Comparison of ENCODE assay signal across 17 mouse cellular contexts in the genomic region with DNA sequence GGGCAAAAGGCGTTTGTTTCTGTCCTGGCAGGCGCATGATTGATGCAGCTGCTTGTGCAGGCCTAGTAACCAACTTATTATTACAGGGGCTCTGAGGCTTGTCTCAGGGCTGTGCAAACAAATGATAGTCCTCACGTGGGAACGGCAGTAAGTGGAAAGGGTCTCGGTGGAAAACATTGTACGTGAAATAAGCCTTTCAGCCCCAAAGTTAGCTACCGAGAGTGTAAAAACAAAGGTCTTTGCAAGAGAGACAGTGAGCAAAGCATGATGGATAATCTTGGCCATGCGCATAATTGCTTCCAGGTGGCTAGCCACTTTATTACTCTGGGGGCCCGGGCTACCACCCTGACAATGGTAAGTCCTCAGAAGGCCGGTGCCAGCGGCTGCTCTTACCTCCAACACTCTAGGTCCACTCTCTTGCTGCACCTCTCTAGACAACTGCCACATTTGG.
A peak's percentile ranks its signal among the peaks of the same experiment; 100 is the strongest.
DNase-seq lines count a peak whose midpoint lies in the region; ATAC-seq and TF ChIP-seq lines count a peak whose summit lies in the region.
"Had no signal": no experiment of that assay in that cellular context is flagged by ENCODE, and none has a peak within 500 bp of the region (broad histone marks: within the 10 kb centered on the region; RNA-seq: fewer than 3 reads in every experiment).

No protein-coding gene starts in this region.

- TF ChIP-seq EP300 in liver, postnatal 0 days (IDR thresholded peaks at IDR 0.05; ENCODE audit: low read depth), result no peak

- peak overlapping the region; percentile 67; the same call in 1 of the 2 replicates for H3K27ac ChIP-seq in heart, embryonic 10.5 days
- no peak overlapping the region for H3K27ac ChIP-seq in heart, embryonic 11.5 days (ENCODE audit: low read depth, low read length)
- H3K27ac ChIP-seq in hindbrain, embryonic 12.5 days, result peak overlapping the region; percentile 70
- H3K27ac ChIP-seq in limb, embryonic 14.5 days (replicated peaks; ENCODE audit: low read depth, low read length), result no peak overlapping the region
- no peak overlapping the region for H3K27ac ChIP-seq in liver, postnatal 0 days (ENCODE audit: low read depth)
- H3K27ac ChIP-seq: gastrocnemius, adult 2 months; liver, embryonic 14.5 days; stomach, embryonic 15.5 days had no signal

- no peak for DNase-seq in heart, embryonic 10.5 days (ENCODE audit: low spot score)
- DNase-seq in embryo, embryonic 11 days, result peak; percentile 81
- DNase-seq in limb, embryonic 14.5 days (ENCODE audit: low spot score), result peak; percentile 25
- no peak for DNase-seq in liver, postnatal 0 days
- no peak for DNase-seq in ovary, adult 18-20 months (ENCODE audit: low spot score)
- no peak for DNase-seq in right cerebral cortex, adult 18-20 months
- DNase-seq: cerebellum, adult 11-12 months; gastrocnemius, adult 2 months; heart, adult 18-20 months; kidney, adult 11 months; kidney, postnatal 25 days; layer of hippocampus, adult 9-11 months; lung, postnatal 10 days had no signal

- H3K9me3 ChIP-seq in heart, embryonic 10.5 days, result no peaks in the 10 kb centered on the region
- no peaks in the 10 kb centered on the region for H3K9me3 ChIP-seq in heart, embryonic 11.5 days (replicated peaks; ENCODE audit: control insufficient read depth, low read length)
- H3K9me3 ChIP-seq in hindbrain, embryonic 12.5 days (replicated peaks), result no peaks in the 10 kb centered on the region
- no peaks in the 10 kb centered on the region for H3K9me3 ChIP-seq in limb, embryonic 14.5 days (ENCODE audit: control insufficient read depth, low read length)
- no peaks in the 10 kb centered on the region for H3K9me3 ChIP-seq in liver, postnatal 0 days (ENCODE audit: low read length)
- H3K9me3 ChIP-seq: stomach, embryonic 15.5 days had no signal

- WGBS in heart, embryonic 10.5 days, result 68% methylated on average over 11 of the region's 11 CpGs
- 54% methylated on average over 11 of the region's 11 CpGs for WGBS in heart, embryonic 11.5 days (ENCODE audit: insufficient replicate concordance)
- 20% methylated on average over 11 of the region's 11 CpGs for WGBS in hindbrain, embryonic 12.5 days
- WGBS in limb, embryonic 14.5 days, result 13% methylated on average over 11 of the region's 11 CpGs
- WGBS in liver, postnatal 0 days (ENCODE audit: insufficient replicate concordance), result 73% methylated on average over 11 of the region's 11 CpGs

- no peak for TF ChIP-seq CTCF in liver, postnatal 0 days (IDR thresholded peaks at IDR 0.05; ENCODE audit: low read depth)

- H3K9ac ChIP-seq in heart, embryonic 11.5 days (ENCODE audit: low read depth, low read length), result no peak overlapping the region
- no peak overlapping the region for H3K9ac ChIP-seq in hindbrain, embryonic 12.5 days
- H3K9ac ChIP-seq in limb, embryonic 14.5 days (ENCODE audit: low read depth, low read length, severe bottlenecking), result no peak overlapping the region
- no peak overlapping the region for H3K9ac ChIP-seq in liver, postnatal 0 days (replicated peaks)
- H3K9ac ChIP-seq: liver, embryonic 14.5 days; stomach, embryonic 15.5 days had no signal

- ATAC-seq in heart, embryonic 11.5 days (replicated peaks; ENCODE audit: insufficient number of reproducible peaks, low FRiP score, low TSS enrichment), result no peak
- peak; percentile 59; the same call in 1 of the 2 replicates for ATAC-seq in hindbrain, embryonic 12.5 days (ENCODE audit: low FRiP score)
- no peak for ATAC-seq in limb, embryonic 14.5 days (ENCODE audit: low FRiP score, low read depth)
- no peak for ATAC-seq in liver, postnatal 0 days

- H3K4me2 ChIP-seq in heart, embryonic 11.5 days, result no peak overlapping the region
- H3K4me2 ChIP-seq in hindbrain, embryonic 12.5 days (replicated peaks), result peak overlapping the region; percentile 19; the same call in 1 of the 2 replicates
- H3K4me2 ChIP-seq in limb, embryonic 14.5 days (replicated peaks; ENCODE audit: low read depth, low read length, severe bottlenecking), result 0 out of 2 replicates have a peak overlapping the region, but pooled peaks have one; percentile 10
- H3K4me2 ChIP-seq in liver, postnatal 0 days (ENCODE audit: low read depth, low read length), result no peak overlapping the region
- H3K4me2 ChIP-seq: stomach, embryonic 15.5 days had no signal

- H3K36me3 ChIP-seq in heart, embryonic 10.5 days, result no peaks in the 10 kb centered on the region
- no peaks in the 10 kb centered on the region for H3K36me3 ChIP-seq in heart, embryonic 11.5 days (ENCODE audit: control insufficient read depth, insufficient read depth, low read length)
- no peaks in the 10 kb centered on the region for H3K36me3 ChIP-seq in hindbrain, embryonic 12.5 days
- H3K36me3 ChIP-seq in limb, embryonic 14.5 days (ENCODE audit: control insufficient read depth, insufficient read depth, low read length), result no peaks in the 10 kb centered on the region
- H3K36me3 ChIP-seq in liver, postnatal 0 days (replicated peaks; ENCODE audit: insufficient read depth, low read length), result no peaks in the 10 kb centered on the region
- H3K36me3 ChIP-seq: stomach, embryonic 15.5 days had no signal

- H3K4me3 ChIP-seq in heart, embryonic 10.5 days, result no peak overlapping the region
- no peak overlapping the region for H3K4me3 ChIP-seq in heart, embryonic 11.5 days (ENCODE audit: low read depth, low read length)
- H3K4me3 ChIP-seq in hindbrain, embryonic 12.5 days, result no peak overlapping the region
- no peak overlapping the region for H3K4me3 ChIP-seq in limb, embryonic 14.5 days (replicated peaks; ENCODE audit: low read length)
- H3K4me3 ChIP-seq in liver, postnatal 0 days (ENCODE audit: low read depth, low read length), result no peak overlapping the region
- H3K4me3 ChIP-seq: gastrocnemius, adult 2 months; stomach, embryonic 15.5 days had no signal

- no peak for TF ChIP-seq POLR2A in limb, embryonic 14.5 days (IDR thresholded peaks at IDR 0.05; ENCODE audit: borderline replicate concordance, extremely low read depth, insufficient read depth, insufficient read length)

- H3K4me1 ChIP-seq in heart, embryonic 10.5 days, result peaks cover 17% of the 10 kb centered on the region
- peaks cover 8% of the 10 kb centered on the region; the same call in 1 of the 2 replicates for H3K4me1 ChIP-seq in heart, embryonic 11.5 days (ENCODE audit: control insufficient read depth, insufficient read depth, low read length)
- H3K4me1 ChIP-seq in hindbrain, embryonic 12.5 days, result peaks cover 22% of the 10 kb centered on the region
- H3K4me1 ChIP-seq in limb, embryonic 14.5 days (ENCODE audit: control insufficient read depth, insufficient read depth, low read length), result peaks cover 6% of the 10 kb centered on the region
- no peaks in the 10 kb centered on the region for H3K4me1 ChIP-seq in liver, postnatal 0 days (ENCODE audit: insufficient read depth)
- H3K4me1 ChIP-seq: stomach, embryonic 15.5 days had no signal

- no peaks in the 10 kb centered on the region for H3K27me3 ChIP-seq in heart, embryonic 10.5 days (ENCODE audit: insufficient read depth, poor library complexity, severe bottlenecking)
- H3K27me3 ChIP-seq in heart, embryonic 11.5 days (ENCODE audit: control insufficient read depth, insufficient read depth, low read length), result no peaks in the 10 kb centered on the region
- H3K27me3 ChIP-seq in hindbrain, embryonic 12.5 days, result no peaks in the 10 kb centered on the region
- H3K27me3 ChIP-seq in limb, embryonic 14.5 days (ENCODE audit: control insufficient read depth, insufficient read depth, low read length), result no peaks in the 10 kb centered on the region
- H3K27me3 ChIP-seq in liver, postnatal 0 days (ENCODE audit: insufficient read depth, low read length), result no peaks in the 10 kb centered on the region
- H3K27me3 ChIP-seq: stomach, embryonic 15.5 days had no signal

Comparison
In these comparisons a context has a peak if more than half of its experiments do, and no peak if none do; other contexts are left out.
1. H3K27ac ChIP-seq: peak in heart, embryonic 10.5 days (single experiment) and hindbrain, embryonic 12.5 days (single experiment); none in heart, embryonic 11.5 days (single experiment), limb, embryonic 14.5 days (single experiment) and liver, postnatal 0 days (single experiment).
2. DNase-seq: peak in embryo, embryonic 11 days (single experiment) and limb, embryonic 14.5 days (single experiment); none in heart, embryonic 10.5 days (single experiment), liver, postnatal 0 days (single experiment), ovary, adult 18-20 months (single experiment) and right cerebral cortex, adult 18-20 months (single experiment).
3. H3K4me2 ChIP-seq: peak in hindbrain, embryonic 12.5 days (single experiment) and limb, embryonic 14.5 days (single experiment); none in heart, embryonic 11.5 days (single experiment) and liver, postnatal 0 days (single experiment).